Mouse (Mus musculus): Measurements from ENCODE around the gene Ptgdr2.
A peak's percentile ranks its signal among the peaks of the same experiment; 100 is the strongest.

Ptgdr2 gene

DNA sequence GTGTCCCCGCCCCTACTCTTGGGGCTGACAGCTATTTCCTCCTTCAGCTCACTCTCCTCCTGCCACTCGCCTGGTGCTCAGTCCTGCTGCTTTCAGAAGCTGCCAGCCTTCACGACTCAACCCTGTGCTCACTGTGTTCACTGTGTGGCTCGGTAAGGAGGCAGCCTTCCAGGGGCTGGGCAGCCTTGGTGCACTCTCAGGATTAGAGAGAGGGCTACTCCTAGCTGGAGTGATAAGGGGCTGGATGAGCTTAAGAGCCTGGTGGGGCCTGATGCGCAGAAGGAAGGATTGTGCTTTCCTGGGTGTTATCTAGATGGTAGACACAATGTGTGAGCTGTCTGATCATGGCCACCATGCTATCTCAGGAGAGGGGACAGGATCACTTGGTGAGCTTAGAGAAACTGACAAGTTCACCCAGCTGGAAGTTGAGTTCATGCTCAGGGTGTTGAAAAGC, at the start of gene Ptgdr2:
Gene Ptgdr2 (plus strand): TSS at position 51 of the 454 bp plus-strand sequence.
- DNase-seq (ENCODE audit: low spot score in 2 of 2), result no peak

DNA sequence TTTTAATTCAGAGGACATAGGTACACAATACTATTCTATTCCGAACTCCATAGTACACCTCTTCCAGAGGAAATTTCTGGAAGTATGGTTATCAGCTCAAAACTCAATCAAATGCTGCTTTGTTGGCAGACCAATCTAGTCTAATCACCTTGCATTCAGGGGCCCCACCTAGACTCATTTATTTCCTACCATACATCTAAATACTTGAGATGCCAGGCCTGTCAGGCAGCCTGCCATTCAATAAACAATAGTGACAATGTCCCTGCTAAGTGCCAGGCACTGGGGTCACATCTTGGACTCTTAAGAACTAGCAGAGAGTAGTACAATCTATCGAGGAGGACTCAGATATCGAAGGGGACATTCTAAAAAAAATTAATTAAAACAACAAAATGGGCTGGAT, 44.8 kb upstream of the Ptgdr2 start:
- DNase-seq (ENCODE audit: low spot score in 2 of 2), result no peak

- DNase-seq (ENCODE audit: low spot score in 2 of 2), result peak; percentile 98 to 99
These were observed 41.9 kb upstream of the Ptgdr2 start, which contains the start of gene Prpf19 for GRCm38 (mm10) chr19:10895016-10895528. TSS of gene Prpf19 (plus strand) at chr19:10895231.

GRCm38 (mm10) chr19:10895708-10896107, 41.3 kb upstream of the Ptgdr2 start:
- no peak for DNase-seq (ENCODE audit: low spot score in 2 of 2)

DNA sequence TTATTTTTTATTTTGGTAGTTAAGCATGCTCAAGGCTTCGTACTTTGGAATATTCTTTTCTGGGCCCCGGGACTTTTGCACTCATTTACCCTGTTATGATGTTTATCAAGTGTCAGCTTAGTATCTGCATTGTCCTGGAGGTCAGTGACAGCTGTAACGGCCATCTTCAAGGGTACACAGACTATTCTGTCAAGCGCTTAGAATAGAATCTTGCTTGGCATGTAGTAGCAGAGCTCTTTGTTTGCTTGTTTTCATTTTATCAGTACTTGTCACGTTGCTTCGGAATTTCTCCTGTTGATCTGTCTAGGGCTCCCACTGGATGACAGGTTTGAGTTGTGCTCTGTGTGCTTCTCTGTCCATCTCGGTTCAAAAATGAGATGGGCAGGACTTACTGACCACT, 40.1 kb upstream of the Ptgdr2 start:
- DNase-seq (ENCODE audit: low spot score in 2 of 2), result no peak

DNA sequence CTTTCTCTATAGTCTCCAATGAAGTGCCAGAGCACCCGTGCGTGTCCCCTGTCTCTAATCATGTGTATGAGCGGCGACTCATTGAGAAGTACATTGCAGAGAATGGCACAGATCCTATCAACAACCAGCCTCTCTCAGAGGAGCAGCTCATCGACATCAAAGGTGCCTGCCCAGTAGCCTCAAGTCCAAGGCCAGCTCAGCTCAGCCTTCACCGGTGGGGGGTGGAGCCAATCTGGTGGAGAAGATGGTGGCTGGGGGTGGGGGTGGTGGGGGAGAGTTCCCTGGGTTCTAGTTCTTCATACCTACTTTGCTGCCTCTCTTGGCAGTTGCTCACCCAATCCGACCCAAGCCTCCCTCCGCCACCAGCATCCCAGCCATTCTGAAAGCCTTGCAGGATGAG, 39.5 kb upstream of the Ptgdr2 start:
- no peak for DNase-seq (ENCODE audit: low spot score in 2 of 2)

DNA sequence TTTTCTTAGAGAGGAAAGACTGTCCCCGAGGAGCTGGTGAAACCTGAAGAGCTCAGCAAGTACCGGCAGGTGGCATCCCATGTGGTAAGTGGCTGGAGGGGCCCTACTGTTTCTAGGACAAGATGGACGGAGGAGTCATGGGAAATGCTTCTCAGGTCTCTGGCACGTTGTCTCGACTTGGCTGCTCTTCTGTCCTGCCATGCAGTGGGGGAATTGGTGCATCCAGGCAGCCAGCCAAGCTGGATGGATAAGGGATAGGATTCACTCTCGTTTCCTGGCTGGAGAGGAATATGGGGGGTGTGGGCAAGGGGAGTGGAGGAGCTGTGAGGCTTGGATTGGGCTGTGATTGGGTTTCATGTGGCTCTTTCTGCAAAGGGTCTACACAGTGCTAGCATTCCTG, 36.6 kb upstream of the Ptgdr2 start:
- no peak for DNase-seq (ENCODE audit: low spot score in 2 of 2)

- DNase-seq (ENCODE audit: low spot score in 2 of 2), result no peak
These were observed 35.9 kb upstream of the Ptgdr2 start for GRCm38 (mm10) chr19:10901046-10901445.

GRCm38 (mm10) chr19:10904512-10904911, 32.4 kb upstream of the Ptgdr2 start:
- DNase-seq (ENCODE audit: low spot score in 2 of 2), result no peak

- DNase-seq (ENCODE audit: low spot score in 2 of 2), result peak; percentile 53 to 68
These were observed 31.8 kb upstream of the Ptgdr2 start for GRCm38 (mm10) chr19:10904927-10905727.

DNA sequence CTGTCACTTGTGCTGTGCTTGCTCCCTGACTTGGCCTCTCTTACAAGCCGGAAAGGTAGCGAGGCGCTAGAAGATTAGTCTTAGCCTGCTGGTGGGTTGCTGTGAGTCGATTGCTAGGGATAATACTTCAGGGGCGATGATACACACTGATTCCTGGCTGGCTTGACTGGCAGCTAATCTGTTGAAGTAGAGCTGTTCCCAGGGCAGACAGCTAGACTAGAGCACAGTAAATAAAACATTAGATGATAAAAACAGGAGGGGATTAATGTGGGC, 31.3 kb upstream of the Ptgdr2 start:
- no peak for DNase-seq (ENCODE audit: low spot score in 2 of 2)

- DNase-seq (ENCODE audit: low spot score in 2 of 2), result peak; percentile 66 to 68
These were observed 29.1 kb upstream of the Ptgdr2 start for GRCm38 (mm10) chr19:10907891-10908290.

- DNase-seq (ENCODE audit: low spot score in 2 of 2), result no peak
These were observed 27.8 kb upstream of the Ptgdr2 start for GRCm38 (mm10) chr19:10909087-10909721.

GRCm38 (mm10) chr19:10914291-10914690, 22.7 kb upstream of the Ptgdr2 start:
- no peak for DNase-seq (ENCODE audit: low spot score in 2 of 2)

DNA sequence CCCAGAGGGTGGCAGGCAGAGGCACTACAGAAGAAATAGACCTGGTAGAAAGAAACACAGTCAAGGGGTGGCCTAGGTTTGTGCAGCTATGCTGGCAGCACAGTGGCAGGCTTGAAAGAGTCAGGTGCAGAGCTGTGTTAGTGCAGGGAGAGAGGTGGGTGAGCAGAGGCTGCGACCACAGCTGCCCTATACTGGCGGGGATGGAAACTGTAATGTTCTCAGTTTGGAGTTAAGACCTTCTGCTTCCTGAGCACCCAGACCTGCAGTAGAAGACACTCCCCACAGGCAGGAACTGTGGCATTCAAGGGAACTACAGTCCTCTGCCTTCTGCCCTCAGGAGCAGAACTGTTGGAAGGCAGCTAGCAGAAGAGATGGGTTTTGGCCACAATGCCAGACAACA, 22.1 kb upstream of the Ptgdr2 start:
- DNase-seq (ENCODE audit: low spot score in 2 of 2), result no peak

DNA sequence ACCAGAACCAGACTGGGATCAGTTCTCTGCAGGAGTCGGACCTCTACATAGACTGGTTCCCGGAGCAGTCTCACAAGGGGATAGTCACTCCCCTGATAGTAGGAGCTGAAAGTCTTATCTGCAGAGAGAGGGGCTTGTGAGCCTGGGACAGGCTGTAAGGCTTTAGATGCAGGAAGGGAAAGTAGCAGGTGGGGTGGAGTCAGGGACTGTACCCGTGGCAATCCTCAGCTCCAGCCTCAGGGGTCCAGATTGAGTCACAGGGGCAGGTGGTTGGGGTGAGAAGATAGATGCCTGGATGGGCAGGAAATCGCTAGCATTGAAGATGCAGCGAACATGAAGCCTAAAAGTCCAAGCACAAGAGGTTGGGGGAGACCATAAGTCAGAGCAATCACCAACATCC, 20.5 kb upstream of the Ptgdr2 start:
- no peak for DNase-seq (ENCODE audit: low spot score in 2 of 2)

DNA sequence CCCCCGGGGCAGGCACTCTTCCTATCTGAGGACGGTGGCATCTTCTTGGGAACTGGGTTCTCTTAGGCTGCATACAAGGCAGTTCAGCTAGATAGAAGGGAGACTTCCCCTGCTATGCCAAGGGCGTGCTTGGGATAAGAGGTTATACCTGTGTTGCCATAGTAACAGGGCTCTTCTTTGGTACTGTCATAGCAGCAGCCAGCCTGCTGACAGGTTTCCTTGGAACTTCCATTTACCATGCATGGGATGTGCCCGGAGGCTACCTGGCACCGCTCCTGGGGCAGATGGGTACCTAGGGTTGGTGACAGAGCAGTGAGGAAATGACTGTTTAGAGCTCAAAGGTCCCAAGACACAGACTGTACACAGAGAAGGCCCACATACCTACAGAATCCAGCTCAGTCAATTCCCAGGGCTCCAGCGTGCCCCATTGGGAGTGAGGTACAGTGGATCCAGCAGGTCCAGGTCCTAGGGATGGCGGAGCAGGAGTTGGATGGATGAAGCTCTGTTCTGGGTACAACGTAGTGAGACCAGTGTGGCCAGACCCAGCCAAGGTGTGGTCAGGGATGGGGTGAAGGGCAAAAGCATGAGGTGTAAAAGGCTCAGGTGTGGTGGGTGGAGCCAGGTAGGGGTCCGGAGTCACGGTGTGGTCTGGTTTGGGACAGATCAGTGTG, 18.5 kb upstream of the Ptgdr2 start:
- no peak for DNase-seq (ENCODE audit: low spot score in 2 of 2)

- DNase-seq (ENCODE audit: low spot score in 2 of 2), result no peak
These were observed 16.4 kb upstream of the Ptgdr2 start, which contains the start of gene Zp1 for GRCm38 (mm10) chr19:10920532-10920931. TSS of gene Zp1 (minus strand) at chr19:10920632.

GRCm38 (mm10) chr19:10921058-10921457, 15.9 kb upstream of the Ptgdr2 start:
- DNase-seq (ENCODE audit: low spot score in 2 of 2), result no peak

- DNase-seq (ENCODE audit: low spot score in 2 of 2), result no peak
These were observed 12.7 kb upstream of the Ptgdr2 start for GRCm38 (mm10) chr19:10924220-10924619.

DNA sequence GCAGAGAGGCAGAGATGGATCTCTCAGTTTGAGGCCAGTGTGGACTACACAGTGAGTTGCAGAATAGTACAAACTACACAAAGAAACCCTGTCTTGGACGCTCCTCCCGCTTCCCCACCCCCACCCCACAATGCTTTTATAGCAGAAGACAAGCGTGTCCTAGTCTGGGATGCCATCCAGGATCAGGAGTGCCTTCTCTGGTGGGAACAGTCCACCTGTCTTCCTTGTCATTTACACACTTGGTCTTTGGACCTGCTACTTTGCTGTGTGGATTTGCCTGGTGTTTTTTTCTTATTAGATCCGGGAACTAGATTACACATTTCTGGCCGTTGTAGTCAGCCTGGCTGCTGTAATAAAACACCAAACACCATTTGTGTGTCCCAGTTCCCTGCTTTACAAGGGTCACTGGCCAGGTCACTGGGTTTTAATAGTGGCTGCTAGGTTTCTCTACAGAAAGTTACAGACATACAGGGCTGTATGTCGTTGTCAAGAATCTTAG, 10.8 kb upstream of the Ptgdr2 start:
- no peak for DNase-seq (ENCODE audit: low spot score in 2 of 2)

- DNase-seq (ENCODE audit: low spot score in 2 of 2), result no peak
These were observed 10.3 kb upstream of the Ptgdr2 start for GRCm38 (mm10) chr19:10926666-10927065.

All from right cerebral cortex, adult 2 months (tissue).